Mouse (Mus musculus) hindbrain, embryonic 15.5 days (tissue): ENCODE results near the gene Nudt9. TPM values are rescaled to one million over a fixed set of nuclear protein-coding genes. Genes with fewer than 3 reads are reported as not detected.
A peak's percentile ranks its signal among the peaks of the same experiment; 100 is the strongest.

ENCODE experiments used
- ATAC-seq: fragments of 200-750 bp; cut with Nextera tagmentation; 2 replicates; pipeline ENCODE4 v1.8.0; 2017; ENCODE audit warnings: low read depth, moderate number of reproducible peaks, moderate TSS enrichment; ENCODE audit not compliant: low FRiP score
- H3K27ac ChIP-seq: fragments of 300-500 bp; sonication (generic); replicated peaks from 2 replicates; pipeline ENCODE4 v1.5.1; 2015; ENCODE audit warnings: mild to moderate bottlenecking, inconsistent platforms
- H3K27me3 ChIP-seq: fragments of 300-500 bp; sonication (generic); 2 replicates; pipeline ENCODE4 v1.6.1; 2015; ENCODE audit warnings: control low read depth, inconsistent platforms
- H3K36me3 ChIP-seq: fragments of 300-500 bp; sonication (generic); 2 replicates; pipeline ENCODE4 v1.6.1; 2015; ENCODE audit warnings: control low read depth, inconsistent platforms
- H3K4me1 ChIP-seq: fragments of 300-500 bp; sonication (generic); replicated peaks from 2 replicates; pipeline ENCODE4 v1.6.1; 2015; ENCODE audit warnings: control low read depth, inconsistent platforms
- H3K4me2 ChIP-seq: fragments of 300-500 bp; sonication (generic); 2 replicates; pipeline ENCODE4 v1.6.1; 2015; ENCODE audit warnings: moderate library complexity, mild to moderate bottlenecking, inconsistent platforms
- H3K4me3 ChIP-seq: fragments of 300-500 bp; sonication (generic); 2 replicates; pipeline ENCODE4 v1.5.1; 2015; ENCODE audit warnings: mild to moderate bottlenecking, inconsistent platforms
- H3K9ac ChIP-seq: fragments of 300-500 bp; sonication (generic); 2 replicates; pipeline ENCODE4 v1.6.1; 2015; ENCODE audit warnings: inconsistent platforms
- H3K9me3 ChIP-seq: fragments of 300-500 bp; sonication (generic); 2 replicates; pipeline ENCODE4 v1.6.1; 2016; ENCODE audit warnings: control low read depth, inconsistent platforms
- WGBS: fragments of 180-500 bp; shearing (Covaris S2); methylation state at CpG from one replicate; pipeline ENCODE4 v1.1.7; 2015; 5-methylcytosine and 5-hydroxymethylcytosine counted together
- polyA plus RNA-seq: library from polyadenylated mRNA; unstranded; fragments of >200 nt; fragmentation: Nextera tagmentation; extraction: Ambion mirVana; gene quantifications from 2 replicates; pipeline ENCODE4 v1.2.1, GENCODE M21; 2015

Nudt9 gene
- polyA plus RNA-seq, 1 experiment from 2014 or later = 67.9 TPM

GRCm38 (mm10) chr5:104095416-104096077, 49.4 kb downstream of the Nudt9 start:
- Histone ChIP-seq H3K4me3 (no peak overlapping the region), H3K27me3 (no peaks in the 10 kb centered on the region), H3K4me1 (0 out of 2 replicates have a peak, but pooled peaks cover 3% of the 10 kb centered on the region), H3K9me3 (no peaks in the 10 kb centered on the region), H3K9ac (no peak overlapping the region), H3K4me2 (no peak overlapping the region), H3K36me3 (no peaks in the 10 kb centered on the region), H3K27ac (peak overlapping the region; percentile 17; the same call in 1 of the 2 replicates)
- no peak for ATAC-seq
- WGBS = 86% methylated on average over 11 of the region's 11 CpGs

GRCm38 (mm10) chr5:104096078-104096938, 50.2 kb downstream of the Nudt9 start:
- H3K27ac ChIP-seq = peak overlapping the region; percentile 17
- ATAC-seq = no peak
- H3K9ac ChIP-seq = no peak overlapping the region
- H3K27me3 ChIP-seq = no peaks in the 10 kb centered on the region
- no peak overlapping the region for H3K4me2 ChIP-seq
- H3K36me3 ChIP-seq = no peaks in the 10 kb centered on the region
- WGBS = 82% methylated on average over 16 of the region's 16 CpGs
- H3K4me1 ChIP-seq = 0 out of 2 replicates have a peak, but pooled peaks cover 3% of the 10 kb centered on the region
- H3K9me3 ChIP-seq = no peaks in the 10 kb centered on the region
- no peak overlapping the region for H3K4me3 ChIP-seq

GRCm38 (mm10) chr5:104101678-104102531, 55.8 kb downstream of the Nudt9 start:
- H3K4me1 ChIP-seq = 0 out of 2 replicates have a peak, but pooled peaks cover 9% of the 10 kb centered on the region
- ATAC-seq = peak; percentile 77
- no peak overlapping the region for H3K4me2 ChIP-seq
- H3K4me3 ChIP-seq = no peak overlapping the region
- no peaks in the 10 kb centered on the region for H3K27me3 ChIP-seq
- H3K9ac ChIP-seq = no peak overlapping the region
- H3K9me3 ChIP-seq = no peaks in the 10 kb centered on the region
- H3K27ac ChIP-seq = peak overlapping the region; percentile 51
- H3K36me3 ChIP-seq = no peaks in the 10 kb centered on the region
- 16% methylated on average over 10 of the region's 10 CpGs for WGBS

- no peak for ATAC-seq
- no peak overlapping the region for H3K4me3 ChIP-seq
- peak overlapping the region; percentile 48; the same call in 1 of the 2 replicates for H3K27ac ChIP-seq
- H3K27me3 ChIP-seq = no peaks in the 10 kb centered on the region
- no peak overlapping the region for H3K4me2 ChIP-seq
- 72% methylated on average over 4 of the region's 4 CpGs for WGBS
- no peaks in the 10 kb centered on the region for H3K9me3 ChIP-seq
- H3K4me1 ChIP-seq = peaks cover 16% of the 10 kb centered on the region
- no peak overlapping the region for H3K9ac ChIP-seq
- no peaks in the 10 kb centered on the region for H3K36me3 ChIP-seq
Observed at GRCm38 (mm10) chr5:104103171-104103570, 57.1 kb downstream of the Nudt9 start.

- peaks cover 25% of the 10 kb centered on the region for H3K4me1 ChIP-seq
- no peak for ATAC-seq
- no peak overlapping the region for H3K4me2 ChIP-seq
- no peaks in the 10 kb centered on the region for H3K9me3 ChIP-seq
- no peak overlapping the region for H3K4me3 ChIP-seq
- H3K27me3 ChIP-seq = no peaks in the 10 kb centered on the region
- 32% methylated on average over 2 of the region's 2 CpGs for WGBS
- H3K36me3 ChIP-seq = no peaks in the 10 kb centered on the region
- H3K9ac ChIP-seq = no peak overlapping the region
- 0 out of 2 replicates have a peak overlapping the region, but pooled peaks have one; percentile 28 for H3K27ac ChIP-seq
Observed at GRCm38 (mm10) chr5:104104111-104104510, 58.0 kb downstream of the Nudt9 start.

- ATAC-seq = peak; percentile 47
- 33% methylated on average over 11 of the region's 11 CpGs for WGBS
- peak overlapping the region; percentile 23; the same call in 1 of the 2 replicates for H3K4me3 ChIP-seq
- peak overlapping the region; percentile 85 for H3K27ac ChIP-seq
- no peaks in the 10 kb centered on the region for H3K27me3 ChIP-seq
- peak overlapping the region; percentile 52 for H3K4me2 ChIP-seq
- no peaks in the 10 kb centered on the region for H3K36me3 ChIP-seq
- peaks cover 58% of the 10 kb centered on the region for H3K4me1 ChIP-seq
- H3K9me3 ChIP-seq = no peaks in the 10 kb centered on the region
- H3K9ac ChIP-seq = peak overlapping the region; percentile 36
Observed at GRCm38 (mm10) chr5:104108127-104108875, 62.2 kb downstream of the Nudt9 start.

GRCm38 (mm10) chr5:104108879-104109369, 62.8 kb downstream of the Nudt9 start:
- peak; percentile 61 for ATAC-seq
- Histone ChIP-seq H3K4me1 (peaks cover 62% of the 10 kb centered on the region), H3K4me3 (peak overlapping the region; percentile 23), H3K36me3 (no peaks in the 10 kb centered on the region), H3K4me2 (peak overlapping the region; percentile 52), H3K9me3 (no peaks in the 10 kb centered on the region), H3K9ac (peak overlapping the region; percentile 36), H3K27ac (peak overlapping the region; percentile 85), H3K27me3 (no peaks in the 10 kb centered on the region)
- WGBS = 7% methylated on average over 18 of the region's 18 CpGs

- H3K27ac ChIP-seq = peak overlapping the region; percentile 85
- H3K9ac ChIP-seq = peak overlapping the region; percentile 36; the same call in 1 of the 2 replicates
- peak overlapping the region; percentile 52 for H3K4me2 ChIP-seq
- H3K27me3 ChIP-seq = no peaks in the 10 kb centered on the region
- H3K36me3 ChIP-seq = no peaks in the 10 kb centered on the region
- WGBS = 10% methylated on average over 3 of the region's 3 CpGs
- no peaks in the 10 kb centered on the region for H3K9me3 ChIP-seq
- peak overlapping the region; percentile 23; the same call in 1 of the 2 replicates for H3K4me3 ChIP-seq
- peaks cover 65% of the 10 kb centered on the region for H3K4me1 ChIP-seq
- ATAC-seq = no peak
Observed at GRCm38 (mm10) chr5:104109516-104109915, 63.4 kb downstream of the Nudt9 start.

- Histone ChIP-seq H3K9me3 (no peaks in the 10 kb centered on the region), H3K4me1 (peaks cover 73% of the 10 kb centered on the region), H3K4me2 (peak overlapping the region; percentile 52), H3K4me3 (peak overlapping the region; percentile 34; the same call in 1 of the 2 replicates), H3K36me3 (no peaks in the 10 kb centered on the region), H3K27me3 (no peaks in the 10 kb centered on the region), H3K27ac (peak overlapping the region; percentile 85), H3K9ac (0 out of 2 replicates have a peak overlapping the region, but pooled peaks have one; percentile 15)
- ATAC-seq = peak; percentile 81
- 5% methylated on average over 9 of the region's 9 CpGs for WGBS
Observed at GRCm38 (mm10) chr5:104110171-104110920, 64.2 kb downstream of the Nudt9 start.

- Histone ChIP-seq H3K4me3 (peak overlapping the region; percentile 34), H3K36me3 (no peaks in the 10 kb centered on the region), H3K27me3 (no peaks in the 10 kb centered on the region), H3K9ac (peak overlapping the region; percentile 49; the same call in 1 of the 2 replicates), H3K27ac (peak overlapping the region; percentile 85), H3K4me2 (peak overlapping the region; percentile 52), H3K4me1 (peaks cover 77% of the 10 kb centered on the region), H3K9me3 (no peaks in the 10 kb centered on the region)
- no peak for ATAC-seq
- 7% methylated on average over 9 of the region's 9 CpGs for WGBS
Observed at GRCm38 (mm10) chr5:104112016-104112415, 65.9 kb downstream of the Nudt9 start.
